Mouse (Mus musculus) neural tube, postnatal 0 days (tissue): ENCODE measurements around the gene Mecp2. TPM values are rescaled to one million over a fixed set of nuclear protein-coding genes. Genes with fewer than 3 reads are reported as not detected.

Source experiments
- microRNA counts: library from miRNA; unstranded; fragments of <30 nt; microRNA quantifications from one replicate; lab custom pipeline; 2015
- microRNA-seq: library from miRNA; unstranded; fragments of <30 nt; microRNA quantifications from one replicate; pipeline ENCODE4, GENCODE M21; 2016
- polyA plus RNA-seq: library from polyadenylated mRNA; unstranded; fragments of >200 nt; fragmentation: Nextera tagmentation; extraction: Ambion mirVana; gene quantifications from 2 replicates; pipeline ENCODE4 v1.2.1, GENCODE M21; 2015

Gene Mecp2
- 10.4 and 12.3 TPM in 2 replicates for polyA plus RNA-seq

GRCm38 (mm10) chrX:74135263-74135662 is at the start of gene Mecp2:
Mecp2 (minus strand) TSS chrX:74135363.

GRCm38 (mm10) chrX:74176959-74177358 is 41.8 kb upstream of the Mecp2 start, which contains the start of gene Tktl1:
Tktl1 (plus strand) TSS chrX:74177259.

GRCm38 (mm10) chrX:74167738-74168137 is 32.6 kb upstream of the Mecp2 start, which contains the start of gene Tex28:
Tex28 (minus strand) TSS chrX:74167838.

GRCm38 (mm10) chrX:74127164-74127563 is 8.0 kb downstream of the Mecp2 start, which contains the start of gene Opn1mw:
Opn1mw (plus strand) TSS chrX:74127464.

DNA sequence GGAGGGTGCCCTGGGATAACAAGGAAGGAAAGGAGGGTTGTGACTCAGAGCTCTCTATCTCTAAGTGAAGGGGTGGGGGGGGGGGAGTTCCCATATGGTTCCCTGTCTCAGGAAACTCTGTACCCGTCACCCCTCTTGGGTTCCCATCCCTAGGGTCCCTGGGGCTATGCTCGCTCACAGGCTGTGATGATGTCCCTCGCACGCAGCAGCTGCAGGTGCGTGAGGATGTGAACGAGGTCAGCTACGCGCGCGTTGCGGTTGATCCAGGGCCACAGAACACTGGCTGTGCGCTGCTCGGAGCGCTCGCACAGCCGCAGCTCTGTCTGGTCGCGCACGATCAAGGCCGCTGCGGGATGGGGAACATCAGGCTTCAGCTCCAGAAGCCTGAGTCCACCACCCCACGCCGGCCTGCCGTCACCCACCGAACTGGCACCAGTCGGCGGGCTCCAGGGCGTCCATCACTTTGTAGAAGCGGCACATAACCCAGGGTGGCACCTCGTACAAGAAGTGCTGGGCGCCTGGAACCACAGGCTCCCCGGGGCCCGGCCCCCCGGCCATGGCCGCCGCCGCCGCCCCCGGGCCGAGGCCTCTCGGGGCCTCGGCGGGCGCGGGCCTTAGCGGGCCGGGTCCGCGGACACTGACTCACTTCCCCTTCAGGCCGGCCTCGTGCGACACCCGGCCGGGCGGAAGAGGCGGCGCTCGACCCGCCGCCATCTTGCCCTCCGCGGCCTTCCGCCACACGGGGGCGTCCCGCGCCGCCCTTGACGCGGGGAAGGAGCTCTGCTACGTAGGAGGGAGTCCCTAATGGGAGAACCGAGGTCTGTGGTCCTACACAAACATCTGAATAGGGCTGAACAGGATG is 111.7 kb downstream of the Mecp2 start, which contains the start of gene Irak1:
TSS of gene Irak1 (minus strand) at position 731 of the 862 bp plus-strand sequence.

MicroRNAs encoded within 50 kb of the gene (microRNA counts, 519-probe panel; counts per million panel counts)
- 40.5 counts per million for microRNA mmu-miR-718 (lab: Ali Mortazavi, UCI)

Small RNAs within 50 kb of the gene (microRNA-seq; reads per million reads assigned to microRNA genes)
- gene Mir5132, result 0.87 reads per million
- not detected for gene Mir718

Other genes with a start within 250 kb of the Mecp2 start
- gene Avpr2, start 243.3 kb downstream of the Mecp2 start, polyA plus RNA-seq, result not detected in 2 replicates
- 55.5 and 73.7 TPM in 2 replicates for gene L1cam, start 239.3 kb downstream of the Mecp2 start, polyA plus RNA-seq
- 1.9 and 2.2 TPM in 2 replicates for gene Arhgap4, start 213.5 kb downstream of the Mecp2 start, polyA plus RNA-seq
- gene Naa10, start 213.4 kb downstream of the Mecp2 start, polyA plus RNA-seq, result 118 TPM in 2 replicates
- 12.8 and 15.2 TPM in 2 replicates for gene Renbp, start 204.5 kb downstream of the Mecp2 start, polyA plus RNA-seq
- gene Hcfc1, start 169.0 kb downstream of the Mecp2 start, polyA plus RNA-seq, result 27.8 and 31.0 TPM in 2 replicates
- 39.7 and 41.8 TPM in 2 replicates for gene Irak1, start 111.4 kb downstream of the Mecp2 start, polyA plus RNA-seq
- not detected in 2 replicates for gene Opn1mw, start 7.9 kb downstream of the Mecp2 start, polyA plus RNA-seq
- gene Tex28, start 32.5 kb upstream of the Mecp2 start, polyA plus RNA-seq, result not detected in 2 replicates
- 0.06 and 0.11 TPM in 2 replicates for gene Tktl1, start 41.9 kb upstream of the Mecp2 start, polyA plus RNA-seq
- gene Flna, start 114.5 kb upstream of the Mecp2 start, polyA plus RNA-seq, result 43.8 and 61.0 TPM in 2 replicates
- gene Emd, start 119.3 kb upstream of the Mecp2 start, polyA plus RNA-seq, result 14.8 and 19.3 TPM in 2 replicates
- gene Rpl10, start 135.4 kb upstream of the Mecp2 start, polyA plus RNA-seq, result 381 and 413 TPM in 2 replicates
- 71.7 and 76.5 TPM in 2 replicates for gene Taz, start 146.5 kb upstream of the Mecp2 start, polyA plus RNA-seq
- 4.8 and 6.5 TPM in 2 replicates for gene Dnase1l1, start 147.0 kb upstream of the Mecp2 start, polyA plus RNA-seq
- 288 and 316 TPM in 2 replicates for gene Atp6ap1, start 161.7 kb upstream of the Mecp2 start, polyA plus RNA-seq
- 703 and 737 TPM in 2 replicates for gene Gdi1, start 169.6 kb upstream of the Mecp2 start, polyA plus RNA-seq
- gene Fam50a, start 177.7 kb upstream of the Mecp2 start, polyA plus RNA-seq, result 50.7 and 58.8 TPM in 2 replicates
- gene Plxna3, start 193.7 kb upstream of the Mecp2 start, polyA plus RNA-seq, result 17.0 and 25.9 TPM in 2 replicates
- 84.2 and 99.7 TPM in 2 replicates for gene Lage3, start 218.3 kb upstream of the Mecp2 start, polyA plus RNA-seq
- gene Ubl4a, start 237.9 kb upstream of the Mecp2 start, polyA plus RNA-seq, result 62.6 and 63.8 TPM in 2 replicates
- gene Slc10a3, start 238.0 kb upstream of the Mecp2 start, polyA plus RNA-seq, result 7.3 TPM in 2 replicates